Mouse (Mus musculus): ENCODE results near the gene Gm10061.
"Not testable (repeated sequence)": the region's sequence is repeated elsewhere in the genome, so short reads cannot be mapped to it uniquely, and the experiment has no call there.

The Gm10061 gene

DNA sequence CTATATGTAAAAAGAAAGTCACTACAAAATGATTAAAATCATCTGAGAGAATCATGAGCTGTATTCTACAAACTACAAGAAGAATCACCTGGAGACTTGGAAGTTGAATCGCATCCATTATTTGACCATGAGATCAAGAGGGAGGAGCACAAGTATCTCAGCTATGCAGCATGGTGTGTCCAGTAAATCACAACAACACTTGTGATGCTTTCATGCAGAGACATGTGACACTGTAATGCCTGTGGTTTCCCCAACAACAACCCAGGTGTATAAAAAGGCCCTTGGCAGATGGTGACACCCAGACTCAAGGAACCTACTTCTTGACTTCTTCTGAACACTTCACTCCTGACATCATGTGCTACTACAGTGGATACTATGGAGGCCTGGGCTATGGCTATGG lies at the start of gene Gm10061:
Gene Gm10061, plus strand, starts transcription at position 301 of the 400 bp plus-strand sequence.
- DNase-seq (ENCODE audit: low spot score in 2 of 2), result no peak

DNA sequence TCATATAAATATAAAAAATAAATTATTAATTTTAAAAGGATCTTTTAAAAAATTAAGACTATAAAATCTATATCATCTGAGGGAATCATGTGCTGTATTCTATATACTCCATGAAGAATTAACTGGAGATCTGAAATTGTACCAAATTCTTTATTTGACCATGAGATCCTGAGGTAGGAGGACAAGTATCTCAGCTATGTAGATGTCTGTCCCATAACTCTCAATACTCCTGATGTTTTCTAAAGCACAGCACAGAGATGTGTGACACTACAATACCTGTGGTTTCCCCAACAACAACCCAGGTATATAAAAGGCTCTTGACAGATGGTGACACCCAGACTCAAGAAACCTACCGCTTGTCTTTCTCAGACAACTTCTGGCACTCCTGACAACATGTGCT lies 10.3 kb upstream of the Gm10061 start, which contains the start of gene Gm6358:
Gene Gm6358, plus strand, starts transcription at position 301 of the 400 bp plus-strand sequence.
- DNase-seq (ENCODE audit: low spot score in 2 of 2), result no peak

DNA sequence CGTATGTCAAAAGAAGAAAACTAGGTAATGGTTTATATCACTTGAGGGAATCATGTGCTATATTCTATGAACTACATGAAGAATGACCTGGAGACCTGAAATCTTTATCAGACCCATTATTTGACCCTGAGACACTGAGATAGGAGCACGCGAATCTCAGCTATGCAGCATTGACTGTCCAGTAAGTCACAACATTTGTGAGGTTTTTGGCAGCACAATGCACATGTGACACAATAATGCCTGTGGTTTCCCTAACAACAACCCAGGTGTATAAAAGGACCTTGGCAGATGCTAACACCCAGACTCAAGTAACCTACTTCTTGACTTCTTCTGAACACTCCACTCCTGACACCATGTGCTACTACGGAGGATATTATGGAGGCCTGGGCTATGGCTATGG lies 6.8 kb downstream of the Gm10061 start, which contains the start of gene Gm9789:
Gene Gm9789, plus strand, starts transcription at position 301 of the 400 bp plus-strand sequence.
- DNase-seq (ENCODE audit: low spot score in 2 of 2), result no peak

GRCm38 (mm10) chr16:89169190-89169589 lies 18.3 kb downstream of the Gm10061 start, which contains the start of gene Gm7735:
TSS of gene Gm7735 (plus strand) at chr16:89169490.
- DNase-seq (ENCODE audit: low spot score in 2 of 2), result not testable (repeated sequence)

GRCm38 (mm10) chr16:89174435-89174834 lies 23.5 kb downstream of the Gm10061 start, which contains the start of gene 1110057P08Rik:
TSS of gene 1110057P08Rik (plus strand) at chr16:89174735.
- no peak for DNase-seq (ENCODE audit: low spot score in 2 of 2)

GRCm38 (mm10) chr16:89188621-89189020 lies 37.7 kb downstream of the Gm10061 start:
- no peak for DNase-seq (ENCODE audit: low spot score in 2 of 2)

Data from spleen, postnatal 36 days (tissue).